Mouse (Mus musculus) heart, adult 2 months (tissue): ENCODE data around the gene Galnt7. TPM values are rescaled to one million over a fixed set of nuclear protein-coding genes. Genes with fewer than 3 reads are reported as not detected.

Experiments used
- DNase-seq, 2 experiments: peaks; one replicate each; pipeline ENCODE4 v3.0.0; 2021
- H3K27ac ChIP-seq: fragments of 200-600 bp; 2 replicates; pipeline ENCODE4 v1.8.1; 2022
- H3K27me3 ChIP-seq: fragments of 200-500 bp; 2 replicates; pipeline ENCODE4 v1.6.1; 2012; ENCODE audit warnings: mild to moderate bottlenecking, low read length, inconsistent platforms, mixed read lengths; ENCODE audit not compliant: control insufficient read depth, insufficient read depth
- H3K36me3 ChIP-seq: fragments of 200-500 bp; 2 replicates; pipeline ENCODE4 v1.6.1; 2012; ENCODE audit warnings: low read length, inconsistent platforms; ENCODE audit not compliant: control insufficient read depth, insufficient read depth
- H3K4me1 ChIP-seq: fragments of 200-500 bp; 2 replicates; pipeline ENCODE4 v1.6.1; 2011; ENCODE audit warnings: low read length; ENCODE audit not compliant: control insufficient read depth, insufficient read depth
- H3K4me3 ChIP-seq: fragments of 200-600 bp; 2 replicates; pipeline ENCODE4 v1.8.1; 2022
- H3K79me2 ChIP-seq: fragments of 200-500 bp; replicated peaks from 2 replicates; pipeline ENCODE4 v1.6.1; 2012; ENCODE audit warnings: mild to moderate bottlenecking, inconsistent platforms, low read length, moderate library complexity, mixed read lengths; ENCODE audit not compliant: control insufficient read depth, insufficient read depth
- H3K9ac ChIP-seq: fragments of 200-500 bp; 2 replicates; pipeline ENCODE4 v1.6.1; 2012; ENCODE audit warnings: low read depth, mild to moderate bottlenecking, control low read depth, inconsistent platforms, low read length, mixed read lengths
- CTCF ChIP-seq: fragments of 200-600 bp; IDR thresholded peaks from 2 replicates; pipeline ENCODE4 v1.8.1; 2022; ENCODE audit warnings: antibody characterized with exemption, mild to moderate bottlenecking, moderate library complexity
- EP300 ChIP-seq: fragments of 200-500 bp; IDR thresholded peaks from 2 replicates; pipeline ENCODE4 v1.6.1; 2011; ENCODE audit warnings: low read depth, low read length, control low read depth; ENCODE audit not compliant: insufficient read depth
- POLR2A ChIP-seq: fragments of 200-500 bp; IDR thresholded peaks from 2 replicates; pipeline ENCODE4 v1.6.1; 2011; ENCODE audit warnings: mild to moderate bottlenecking, low read depth, low read length, control low read depth; ENCODE audit not compliant: insufficient read depth
- WGBS: fragments of 180-500 bp; shearing (Covaris S2); methylation state at CpG from one replicate; pipeline ENCODE4 v1.1.7; 2018; 5-methylcytosine and 5-hydroxymethylcytosine counted together
- intact Hi-C: fragments of 180-260 bp; cut with DNase I; formaldehyde crosslinking; loops from one replicate; pipeline ENCODE4 v1.15.1; 2025
- polyA plus RNA-seq: library from polyadenylated mRNA; depleted of rRNA; stranded (reverse); fragments of >200 nt; gene quantifications from 2 replicates; pipeline ENCODE4 v1.2.3, GENCODE M21; 2012
- total RNA-seq, 2 experiments: library from RNA; stranded (reverse); gene quantifications; 2 replicates each; pipeline ENCODE4 v1.2.3; 2021

Gene Galnt7
- total and polyA plus RNA-seq, 3 experiments = 1.7 to 4.8 (median 4.5) TPM

DNA sequence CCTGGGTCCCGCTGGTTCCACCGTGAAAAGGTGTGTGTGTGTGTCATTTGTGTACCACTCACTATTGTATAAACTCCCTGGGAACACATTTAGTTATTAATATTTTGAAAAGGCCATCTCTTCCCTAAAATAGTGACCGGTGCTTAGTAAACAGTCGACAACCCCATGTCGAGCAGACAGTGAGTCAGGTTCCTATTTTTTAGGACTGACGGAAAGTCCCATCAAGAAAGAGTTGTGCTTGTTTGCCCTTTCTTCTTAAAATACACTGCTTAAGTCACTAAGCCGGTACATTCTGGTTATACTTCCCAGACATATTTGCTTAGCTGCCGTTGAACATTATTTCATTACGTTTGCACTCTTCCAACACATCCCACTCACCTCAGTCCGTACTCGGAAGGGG lies 111.9 kb downstream of the Galnt7 start:
- no peak overlapping the region for H3K27ac ChIP-seq
- no peaks in the 10 kb centered on the region for H3K36me3 ChIP-seq
- TF ChIP-seq CTCF (no peak), POLR2A (no peak), EP300 (no peak)
- no peak overlapping the region for H3K4me3 ChIP-seq
- intact Hi-C loops = loop anchor here (1.0 to 2.0 kb wide), 3 partner anchors 34 to 259 kb away; no protein-coding TSS in a partner anchor
- 75% methylated on average over 11 of the region's 11 CpGs for WGBS
- DNase-seq = no peak
- no peak overlapping the region for H3K9ac ChIP-seq
- H3K4me1 ChIP-seq = no peaks in the 10 kb centered on the region
- no peaks in the 10 kb centered on the region for H3K27me3 ChIP-seq
- H3K79me2 ChIP-seq = no peaks in the 10 kb centered on the region

DNA sequence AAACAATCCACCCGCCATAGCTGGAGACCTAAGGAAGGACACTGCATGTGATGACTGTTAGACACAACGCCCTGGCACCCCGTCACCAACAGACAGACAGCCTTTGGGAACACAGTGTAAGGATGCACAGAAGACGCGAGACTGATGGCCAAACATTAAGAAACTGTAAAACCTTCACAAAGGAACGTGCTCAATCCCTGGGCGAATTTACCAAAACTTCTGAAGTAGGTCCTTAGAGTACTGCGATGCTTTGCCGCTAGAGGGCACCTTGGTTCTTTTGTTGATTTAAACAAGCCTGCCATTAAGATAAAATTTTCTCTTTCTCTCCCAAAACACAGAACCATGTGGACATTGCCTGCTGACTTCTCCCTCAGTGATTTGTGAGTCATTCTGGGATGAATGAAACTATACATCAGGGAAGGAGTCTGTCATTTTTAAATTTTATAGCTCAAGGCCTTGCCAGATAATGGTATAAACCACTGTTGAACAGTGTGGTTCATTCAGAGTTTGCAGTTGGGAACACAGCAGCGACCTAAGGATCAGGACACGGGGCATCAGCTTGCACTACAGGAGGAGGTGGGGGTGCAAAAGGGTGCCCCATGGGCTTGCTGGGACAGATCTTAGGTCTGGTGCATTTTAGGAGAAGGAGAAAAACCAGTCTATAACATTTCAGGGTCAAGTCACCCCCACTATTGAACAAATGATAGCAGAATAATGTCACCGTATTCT lies 112.6 kb downstream of the Galnt7 start:
- H3K79me2 ChIP-seq = no peaks in the 10 kb centered on the region
- no peak overlapping the region for H3K27ac ChIP-seq
- no peak overlapping the region for H3K4me3 ChIP-seq
- H3K9ac ChIP-seq = no peak overlapping the region
- intact Hi-C loops = loop anchor here (1.0 to 2.0 kb wide), 3 partner anchors 35 to 260 kb away; no protein-coding TSS in a partner anchor
- DNase-seq = peak; percentile 50 to 73
- WGBS = 47% methylated on average over 12 of the region's 12 CpGs
- TF ChIP-seq EP300 (no peak), CTCF (peak; percentile 89), POLR2A (no peak)
- H3K36me3 ChIP-seq = no peaks in the 10 kb centered on the region
- H3K27me3 ChIP-seq = no peaks in the 10 kb centered on the region
- H3K4me1 ChIP-seq = no peaks in the 10 kb centered on the region

DNA sequence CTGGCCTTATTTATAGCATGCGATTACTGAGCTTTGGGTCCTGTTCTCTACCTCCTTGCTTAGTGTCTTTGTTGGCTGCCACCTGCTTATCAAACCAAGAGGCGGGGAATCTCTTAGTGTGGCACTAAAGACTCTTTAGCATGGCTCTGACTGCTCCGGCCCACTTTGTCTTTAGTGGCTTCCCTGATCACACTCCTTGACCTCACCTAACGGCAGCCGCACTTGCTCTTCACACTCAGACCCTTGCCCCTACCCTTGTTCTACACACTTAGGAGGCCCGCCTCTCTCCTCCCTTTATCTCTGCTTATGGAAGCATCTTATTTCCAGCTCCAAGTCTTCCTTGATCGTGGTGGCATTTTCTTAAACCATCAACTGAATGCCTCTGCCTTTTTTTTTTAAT lies 114.2 kb downstream of the Galnt7 start:
- Histone ChIP-seq H3K79me2 (no peaks in the 10 kb centered on the region), H3K4me3 (no peak overlapping the region), H3K36me3 (no peaks in the 10 kb centered on the region), H3K27me3 (no peaks in the 10 kb centered on the region), H3K9ac (no peak overlapping the region), H3K4me1 (no peaks in the 10 kb centered on the region), H3K27ac (no peak overlapping the region)
- intact Hi-C loops = no loop called here
- TF ChIP-seq EP300 = no peak
- TF ChIP-seq CTCF = no peak
- TF ChIP-seq POLR2A = no peak
- DNase-seq = no peak
- 90% methylated on average over 7 of the region's 7 CpGs for WGBS

DNA sequence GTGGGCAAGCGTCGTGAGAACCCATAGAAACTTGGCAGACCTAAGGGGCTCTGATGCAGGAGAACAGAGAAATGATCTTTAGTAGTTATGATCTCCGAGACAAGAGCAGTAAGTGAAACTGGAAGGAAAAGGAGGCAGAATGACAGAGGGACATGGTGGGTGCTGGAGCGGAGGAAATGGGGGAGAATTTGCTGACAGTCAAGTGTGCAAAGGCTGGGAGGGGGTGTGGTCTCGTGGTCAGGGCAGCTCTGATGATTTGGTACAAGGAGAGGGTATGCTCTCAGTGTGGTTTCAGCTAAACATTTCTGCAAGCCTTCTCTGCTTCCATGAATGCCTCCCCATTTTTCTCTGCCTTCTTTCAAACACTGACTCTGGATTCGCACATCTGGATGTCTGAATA lies 116.7 kb downstream of the Galnt7 start:
- Histone ChIP-seq H3K27me3 (no peaks in the 10 kb centered on the region), H3K9ac (no peak overlapping the region), H3K4me1 (peaks cover under 1% of the 10 kb centered on the region; the same call in 1 of the 2 replicates), H3K79me2 (no peaks in the 10 kb centered on the region), H3K27ac (no peak overlapping the region), H3K4me3 (no peak overlapping the region), H3K36me3 (no peaks in the 10 kb centered on the region)
- TF ChIP-seq POLR2A (no peak), CTCF (no peak), EP300 (no peak)
- DNase-seq = no peak
- 95% methylated on average over 6 of the region's 6 CpGs for WGBS
- intact Hi-C loops = no loop called here

DNA sequence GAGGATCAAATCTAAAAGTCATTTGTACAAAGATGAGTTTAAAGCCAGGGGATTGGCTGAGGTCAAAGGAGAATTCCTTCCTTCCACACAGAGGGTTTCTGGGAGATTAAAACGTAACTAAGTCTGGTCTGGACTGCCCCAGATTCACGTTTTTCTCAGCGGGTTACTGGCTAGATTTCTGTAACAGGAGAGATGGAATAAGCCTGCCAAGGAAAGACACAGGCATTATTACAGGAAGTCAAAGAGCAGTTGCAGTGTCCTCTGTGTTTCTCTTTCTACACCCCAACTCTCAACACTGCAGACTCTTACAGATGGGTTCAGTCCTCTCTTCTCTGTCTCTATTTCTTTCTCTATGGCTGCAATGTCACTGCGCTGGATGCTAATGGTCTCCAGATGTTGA lies 118.3 kb downstream of the Galnt7 start:
- WGBS = 82% methylated on average over 4 of the region's 4 CpGs
- Histone ChIP-seq H3K36me3 (no peaks in the 10 kb centered on the region), H3K27ac (no peak overlapping the region), H3K9ac (no peak overlapping the region), H3K27me3 (no peaks in the 10 kb centered on the region), H3K79me2 (no peaks in the 10 kb centered on the region), H3K4me1 (peaks cover 3% of the 10 kb centered on the region), H3K4me3 (no peak overlapping the region)
- intact Hi-C loops = no loop called here
- TF ChIP-seq CTCF (no peak), EP300 (no peak), POLR2A (no peak)
- no peak for DNase-seq

DNA sequence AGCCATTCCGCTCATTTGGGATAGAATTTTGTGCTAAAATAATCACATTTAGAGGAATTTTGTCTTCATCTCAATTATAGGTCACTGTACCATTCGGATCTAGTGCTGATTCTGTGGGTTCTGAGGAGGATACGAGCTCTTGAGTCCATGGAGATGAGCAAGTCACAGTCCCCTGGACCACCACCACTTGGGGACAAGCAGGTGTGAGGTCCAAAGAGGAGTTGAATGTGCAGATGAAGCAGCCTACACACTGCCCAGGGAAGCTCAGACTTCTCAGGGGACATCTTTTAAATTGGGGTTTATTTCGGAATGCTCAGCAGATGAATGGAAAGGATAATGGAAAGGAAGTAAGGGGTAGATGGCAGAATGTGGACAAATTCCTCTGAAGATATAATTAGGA lies 119.7 kb downstream of the Galnt7 start:
- Histone ChIP-seq H3K4me3 (no peak overlapping the region), H3K27me3 (no peaks in the 10 kb centered on the region), H3K27ac (no peak overlapping the region), H3K4me1 (peaks cover 3% of the 10 kb centered on the region), H3K36me3 (no peaks in the 10 kb centered on the region), H3K79me2 (no peaks in the 10 kb centered on the region), H3K9ac (no peak overlapping the region)
- 93% methylated on average over 4 of the region's 4 CpGs for WGBS
- intact Hi-C loops = no loop called here
- DNase-seq = no peak
- no peak for TF ChIP-seq EP300
- TF ChIP-seq CTCF = no peak
- TF ChIP-seq POLR2A = no peak
